Mouse (Mus musculus) spleen, adult 2 months (tissue): Measurements from ENCODE around the gene Ddx27.

ENCODE experiments used
- CTCF ChIP-seq: fragments of 200-500 bp; IDR thresholded peaks from 2 replicates; pipeline ENCODE4 v1.5.1; 2011; ENCODE audit warnings: mild to moderate bottlenecking, inconsistent platforms; ENCODE audit not compliant: insufficient read depth, insufficient read length, insufficient replicate concordance; ENCODE audit errors: extremely low read depth
- POLR2A ChIP-seq: fragments of 200-500 bp; IDR thresholded peaks from 2 replicates; pipeline ENCODE4 v1.6.1; 2011; ENCODE audit warnings: low read depth, low read length, inconsistent platforms

DNA sequence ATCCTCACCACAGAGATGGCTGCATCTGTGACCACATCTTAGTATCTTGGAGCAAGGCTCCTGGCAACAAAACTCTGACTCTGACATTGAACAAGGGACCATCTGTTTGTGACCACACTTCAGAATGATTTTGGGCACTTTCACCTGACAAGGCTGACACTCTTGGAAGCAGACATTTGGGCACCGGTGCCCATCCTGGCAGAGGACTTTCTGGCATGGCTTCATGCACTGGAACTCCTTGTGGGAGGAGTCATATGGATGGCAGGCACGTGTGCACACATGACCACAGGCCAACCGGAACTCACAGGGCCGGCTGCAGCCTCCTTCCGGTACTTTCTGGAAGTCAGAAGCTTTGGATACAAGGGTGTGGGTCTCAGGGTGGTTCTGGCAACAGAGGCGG, 23.3 kb downstream of the Ddx27 start:
- TF ChIP-seq CTCF (no peak), POLR2A (no peak)
